Comparison of ENCODE assay signal across 7 mouse cellular contexts in genomic region chr10:7955634-7956121, GRCm38 (mm10). TPM values are rescaled to one million over a fixed set of nuclear protein-coding genes. Genes with fewer than 3 reads are reported as not detected.
DNase-seq lines count a peak whose midpoint lies in the region; ATAC-seq and TF ChIP-seq lines count a peak whose summit lies in the region.

No protein-coding gene starts in this region.

- peak overlapping the region; percentile 99 for H3K9ac ChIP-seq in ES-Bruce4 (ENCODE audit: low read depth, poor library complexity, severe bottlenecking)
- H3K9ac ChIP-seq in embryonic facial prominence, embryonic 14.5 days (ENCODE audit: low read depth, low read length), result peak overlapping the region; percentile 99

- H3K27me3 ChIP-seq in ES-Bruce4 (ENCODE audit: control insufficient read depth, insufficient read depth, low read length, poor library complexity, severe bottlenecking), result no peaks in the 10 kb centered on the region
- no peaks in the 10 kb centered on the region for H3K27me3 ChIP-seq in embryonic facial prominence, embryonic 14.5 days (replicated peaks; ENCODE audit: control insufficient read depth, insufficient read depth, low read length)
- H3K27me3 ChIP-seq in midbrain, embryonic 10.5 days (ENCODE audit: low read depth, poor library complexity, severe bottlenecking), result no peaks in the 10 kb centered on the region

- no peak overlapping the region for H3K27ac ChIP-seq in ES-Bruce4 (ENCODE audit: insufficient read depth, low read length)
- H3K27ac ChIP-seq in embryonic facial prominence, embryonic 14.5 days (replicated peaks; ENCODE audit: low read depth, low read length), result peak overlapping the region; percentile 99
- H3K27ac ChIP-seq in left cerebral cortex, adult 2 months, result peak overlapping the region; percentile 92
- H3K27ac ChIP-seq in midbrain, embryonic 10.5 days (replicated peaks), result peak overlapping the region; percentile 100

- no peak for TF ChIP-seq POLR2A in ES-Bruce4 (IDR thresholded peaks at IDR 0.05; ENCODE audit: insufficient read depth, low read length)

- no CpG with 5 or more reads among the region's 76 CpGs for WGBS in embryonic facial prominence, embryonic 14.5 days
- WGBS in midbrain, embryonic 10.5 days, result under 1% methylated on average over 43 of the region's 76 CpGs

- peak; percentile 58 to 68 for DNase-seq in adrenal gland, adult 18-20 months (ENCODE audit: low spot score in 2 of 2)
- peak; percentile 35 for DNase-seq in embryonic facial prominence, embryonic 14.5 days (ENCODE audit: low spot score)
- DNase-seq in heart, postnatal 14 days, result peak; percentile 55 to 69
- DNase-seq in left cerebral cortex, adult 2 months (ENCODE audit: extremely low spot score in 1 of 2, low spot score in 2 of 2), result peak; percentile 54
- DNase-seq in midbrain, embryonic 10.5 days (ENCODE audit: low spot score), result peak; percentile 73
- peak; percentile 33 to 52 for DNase-seq in spleen, postnatal 14 days (ENCODE audit: low spot score in 2 of 2)

- no peaks in the 10 kb centered on the region for H3K36me3 ChIP-seq in ES-Bruce4 (ENCODE audit: control insufficient read depth, insufficient read depth, low read length, poor library complexity, severe bottlenecking)
- no peaks in the 10 kb centered on the region for H3K36me3 ChIP-seq in embryonic facial prominence, embryonic 14.5 days (ENCODE audit: control insufficient read depth, insufficient read depth, low read length)
- H3K36me3 ChIP-seq in midbrain, embryonic 10.5 days, result peaks cover 9% of the 10 kb centered on the region

- no peak for TF ChIP-seq CTCF in ES-Bruce4 (IDR thresholded peaks at IDR 0.05; ENCODE audit: low read depth, low read length)
- TF ChIP-seq CTCF in left cerebral cortex, adult 2 months (IDR thresholded peaks at IDR 0.05), result no peak

- peak overlapping the region; percentile 57 for H3K4me3 ChIP-seq in ES-Bruce4 (ENCODE audit: low read depth, low read length)
- H3K4me3 ChIP-seq in embryonic facial prominence, embryonic 14.5 days (ENCODE audit: low read depth, low read length), result peak overlapping the region; percentile 94
- peak overlapping the region; percentile 79 for H3K4me3 ChIP-seq in left cerebral cortex, adult 2 months
- H3K4me3 ChIP-seq in midbrain, embryonic 10.5 days, result peak overlapping the region; percentile 97

- peak overlapping the region; percentile 78 for H3K4me2 ChIP-seq in embryonic facial prominence, embryonic 14.5 days (ENCODE audit: low read depth, low read length)

- intact Hi-C loops in heart, postnatal 14 days (cut with DNase I), result no loop called here
- intact Hi-C loops in left cerebral cortex, adult 2 months (cut with DNase I), result loop anchor here (2.0 to 5.0 kb wide), 5 partner anchors 43 to 282 kb away; no protein-coding TSS in a partner anchor

- peak; percentile 53 for ATAC-seq in embryonic facial prominence, embryonic 14.5 days (ENCODE audit: low read depth)

- H3K4me1 ChIP-seq in ES-Bruce4 (ENCODE audit: control insufficient read depth, insufficient read depth, low read length), result peaks cover 1% of the 10 kb centered on the region
- peaks cover 14% of the 10 kb centered on the region; the same call in 1 of the 2 replicates for H3K4me1 ChIP-seq in embryonic facial prominence, embryonic 14.5 days (ENCODE audit: control insufficient read depth, insufficient read depth, low read length)
- H3K4me1 ChIP-seq in midbrain, embryonic 10.5 days, result peaks cover 30% of the 10 kb centered on the region

- no peak for TF ChIP-seq EP300 in ES-Bruce4 (IDR thresholded peaks at IDR 0.05; ENCODE audit: insufficient read depth, low read depth, low read length)

- no peaks in the 10 kb centered on the region for H3K9me3 ChIP-seq in ES-Bruce4 (replicated peaks; ENCODE audit: control insufficient read depth, insufficient read depth, low read length, poor library complexity, severe bottlenecking)
- no peaks in the 10 kb centered on the region for H3K9me3 ChIP-seq in embryonic facial prominence, embryonic 14.5 days (ENCODE audit: control insufficient read depth, low read length)
- H3K9me3 ChIP-seq in midbrain, embryonic 10.5 days (replicated peaks), result no peaks in the 10 kb centered on the region

RNA-seq across cellular contexts. Expression of gene Tab2, which starts 0.4 kb away (rescaled TPM):
- 101 and 102 TPM in 2 replicates for polyA plus RNA-seq in ES-Bruce4 (2011; ENCODE audit: insufficient read depth, insufficient read length, low read depth, missing spikeins)
- 10 to 100 TPM; 49.1 to 51.8 TPM for total RNA-seq in adrenal gland, adult 18-20 months (2021)
- 34.9 and 37.0 TPM in 2 replicates for polyA plus RNA-seq in embryonic facial prominence, embryonic 14.5 days (2014; fragmentation: Nextera tagmentation; extraction: Ambion mirVana)
- 10 to 100 TPM; 46.9 to 49.9 TPM for total RNA-seq in heart, postnatal 14 days (2021)
- 10 to 100 TPM; 53.9 to 56.9 TPM for total RNA-seq in left cerebral cortex, adult 2 months (2021)
- polyA plus RNA-seq in midbrain, embryonic 10.5 days (2016; fragmentation: Nextera tagmentation; extraction: Ambion mirVana), result 14.1 and 15.0 TPM in 2 replicates
